Mouse (Mus musculus) embryonic fibroblast, embryonic 13.5 days (primary cell): ENCODE results near the gene Fam136a.

ENCODE experiments used
- CTCF ChIP-seq: IDR thresholded peaks from 2 replicates; pipeline ENCODE4 v1.5.1; 2011; ENCODE audit warnings: mild to moderate bottlenecking, control low read depth, low read length, moderate library complexity, borderline replicate concordance; ENCODE audit not compliant: insufficient read depth
- POLR2A ChIP-seq: IDR thresholded peaks from 2 replicates; pipeline ENCODE4 v1.6.1; 2011; ENCODE audit warnings: low read depth, mild to moderate bottlenecking, control low read depth, low read length, moderate library complexity

DNA sequence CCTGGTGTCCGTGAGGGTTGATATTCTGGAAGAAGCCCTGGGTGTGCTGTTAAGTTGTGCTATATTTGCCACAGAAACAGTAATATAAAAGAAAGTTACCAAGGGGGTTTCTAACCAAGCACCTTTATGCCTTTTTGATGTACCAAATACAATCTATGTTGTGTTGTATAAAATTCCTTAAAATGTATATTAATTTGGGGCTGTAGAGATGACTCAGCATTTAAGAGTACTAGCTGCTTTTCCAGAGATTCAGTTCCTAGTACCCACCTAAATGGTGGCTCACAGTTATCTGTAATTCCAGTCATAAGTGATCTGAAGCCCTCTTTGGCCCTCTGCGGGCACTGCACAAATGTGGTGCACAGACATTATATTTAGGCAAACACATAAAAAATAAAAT is 1.4 kb downstream of the Fam136a start:
- TF ChIP-seq CTCF (no peak), POLR2A (no peak)
